Comparison of ENCODE assay signal across 30 mouse cellular contexts in the genomic region with DNA sequence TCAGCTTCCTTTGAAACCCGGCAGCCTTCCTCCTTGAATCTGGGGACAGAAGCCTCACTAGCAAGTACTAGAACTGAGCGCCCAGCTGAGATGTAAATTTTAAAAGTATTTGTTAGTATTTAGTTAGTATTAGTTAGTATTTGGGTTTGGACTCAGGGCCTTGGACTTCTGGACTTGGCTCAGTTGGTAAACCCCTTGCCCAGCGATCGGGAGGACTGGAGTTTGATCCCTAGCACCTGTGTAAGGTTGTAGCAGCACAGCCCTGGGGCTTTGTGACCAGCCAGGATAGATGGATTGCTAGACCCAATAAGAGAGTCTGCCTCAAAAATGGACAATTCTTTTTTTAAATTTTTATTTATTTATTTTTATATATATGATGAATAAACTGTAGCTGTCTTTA.
DNase-seq lines count a peak whose midpoint lies in the region; ATAC-seq and TF ChIP-seq lines count a peak whose summit lies in the region.
"Had no signal": no experiment of that assay in that cellular context is flagged by ENCODE, and none has a peak within 500 bp of the region (broad histone marks: within the 10 kb centered on the region; RNA-seq: fewer than 3 reads in every experiment).

No protein-coding gene starts in this region.

- intact Hi-C loops in heart, postnatal 10 days (cut with DNase I) = no loop called here
- intact Hi-C loops in left cerebral cortex, adult 2 months (cut with DNase I) = no loop called here

- DNase-seq in heart, embryonic 10.5 days (ENCODE audit: low spot score) = no peak
- DNase-seq in heart, postnatal 10 days = no peak
- DNase-seq in heart, adult 11 months = no peak
- no peak for DNase-seq in left cerebral cortex, adult 2 months (ENCODE audit: extremely low spot score in 1 of 2, low spot score in 2 of 2)
- no peak for DNase-seq in left cerebral cortex, adult 18-20 months (ENCODE audit: low spot score in 2 of 2)
- DNase-seq in lung, postnatal 10 days = no peak
- DNase-seq: adrenal gland, adult 2 months; adrenal gland, postnatal 36 days; cerebellum, adult 18-20 months; cerebellum, postnatal 10 days; gastrocnemius, postnatal 25 days; heart, adult 18-20 months; heart, postnatal 4 days; kidney, adult 8-10 months; kidney, postnatal 10 days; lung, postnatal 4 days; thymus, adult 2 months had no signal

- WGBS in heart, embryonic 10.5 days = 78% methylated on average over 4 of the region's 4 CpGs
- WGBS in heart, embryonic 16.5 days = 82% methylated on average over 4 of the region's 4 CpGs
- WGBS in lung, embryonic 16.5 days = 75% methylated on average over 4 of the region's 4 CpGs

- no peaks in the 10 kb centered on the region for H3K27me3 ChIP-seq in heart, embryonic 10.5 days (ENCODE audit: insufficient read depth, poor library complexity, severe bottlenecking)
- no peaks in the 10 kb centered on the region for H3K27me3 ChIP-seq in heart, embryonic 16.5 days (ENCODE audit: control insufficient read depth, insufficient read depth, low read length)
- no peaks in the 10 kb centered on the region for H3K27me3 ChIP-seq in lung, embryonic 16.5 days (ENCODE audit: control insufficient read depth, insufficient read depth, low read depth, low read length)
- H3K27me3 ChIP-seq: CH12.LX; embryonic facial prominence, embryonic 13.5 days; forebrain, embryonic 15.5 days; limb, embryonic 13.5 days; megakaryocyte, embryonic 14.5 days; midbrain, embryonic 12.5 days had no signal

- no peak for TF ChIP-seq CTCF in left cerebral cortex, adult 2 months (IDR thresholded peaks at IDR 0.05)

- no peaks in the 10 kb centered on the region for H3K36me3 ChIP-seq in heart, embryonic 10.5 days
- H3K36me3 ChIP-seq in heart, embryonic 16.5 days (ENCODE audit: control insufficient read depth, insufficient read depth) = no peaks in the 10 kb centered on the region
- H3K36me3 ChIP-seq in lung, embryonic 16.5 days (ENCODE audit: control insufficient read depth, insufficient read depth, low read length) = no peaks in the 10 kb centered on the region
- H3K36me3 ChIP-seq: embryonic facial prominence, embryonic 13.5 days; forebrain, embryonic 10.5 days; forebrain, embryonic 15.5 days; limb, embryonic 13.5 days; midbrain, embryonic 12.5 days had no signal

- H3K4me3 ChIP-seq in heart, embryonic 10.5 days = no peak overlapping the region
- H3K4me3 ChIP-seq in heart, embryonic 16.5 days (ENCODE audit: low read length) = no peak overlapping the region
- no peak overlapping the region for H3K4me3 ChIP-seq in left cerebral cortex, adult 2 months
- H3K4me3 ChIP-seq in lung, embryonic 16.5 days (ENCODE audit: low read length) = no peak overlapping the region
- H3K4me3 ChIP-seq: embryonic facial prominence, embryonic 13.5 days; forebrain, embryonic 10.5 days; forebrain, embryonic 15.5 days; limb, embryonic 13.5 days; megakaryocyte, embryonic 14.5 days; midbrain, embryonic 12.5 days had no signal

- no peak overlapping the region for H3K4me2 ChIP-seq in heart, embryonic 16.5 days (ENCODE audit: low read depth, low read length)
- no peak overlapping the region for H3K4me2 ChIP-seq in lung, embryonic 16.5 days (ENCODE audit: low read depth, low read length)
- H3K4me2 ChIP-seq: embryonic facial prominence, embryonic 13.5 days; forebrain, embryonic 15.5 days; hindbrain, embryonic 14.5 days; limb, embryonic 13.5 days; midbrain, embryonic 12.5 days had no signal

- peak overlapping the region; percentile 42 for H3K27ac ChIP-seq in heart, embryonic 10.5 days
- H3K27ac ChIP-seq in heart, embryonic 16.5 days (ENCODE audit: low read length) = peak overlapping the region; percentile 33; the same call in 1 of the 2 replicates
- H3K27ac ChIP-seq in left cerebral cortex, adult 2 months = 0 out of 2 replicates have a peak overlapping the region, but pooled peaks have one; percentile 19
- H3K27ac ChIP-seq in lung, embryonic 16.5 days (ENCODE audit: low read length) = peak overlapping the region; percentile 55
- H3K27ac ChIP-seq: embryonic facial prominence, embryonic 13.5 days; forebrain, embryonic 10.5 days; forebrain, embryonic 15.5 days; hindbrain, embryonic 14.5 days; limb, embryonic 13.5 days; liver, embryonic 14.5 days; midbrain, embryonic 12.5 days had no signal

- H3K9ac ChIP-seq in heart, embryonic 16.5 days (ENCODE audit: low read length) = no peak overlapping the region
- H3K9ac ChIP-seq in lung, embryonic 16.5 days (ENCODE audit: low read length) = no peak overlapping the region
- H3K9ac ChIP-seq: embryonic facial prominence, embryonic 13.5 days; forebrain, embryonic 15.5 days; hindbrain, embryonic 14.5 days; limb, embryonic 13.5 days; liver, embryonic 14.5 days; midbrain, embryonic 12.5 days had no signal

- ATAC-seq in heart, embryonic 16.5 days (replicated peaks; ENCODE audit: extremely low read depth, insufficient read depth, low FRiP score) = no peak
- ATAC-seq in lung, embryonic 16.5 days (ENCODE audit: low read depth) = no peak
- ATAC-seq: activated CD4-positive, CD25-positive, alpha-beta regulatory T cell, adult 4 months; forebrain, embryonic 15.5 days; inflammation-experienced regulatory T-cells, adult 6 months had no signal

- no peaks in the 10 kb centered on the region for H3K9me3 ChIP-seq in heart, embryonic 10.5 days
- H3K9me3 ChIP-seq in heart, embryonic 16.5 days (replicated peaks; ENCODE audit: control insufficient read depth, low read length) = no peaks in the 10 kb centered on the region
- no peaks in the 10 kb centered on the region for H3K9me3 ChIP-seq in lung, embryonic 16.5 days (ENCODE audit: control insufficient read depth, low read length)
- H3K9me3 ChIP-seq: embryonic facial prominence, embryonic 13.5 days; forebrain, embryonic 10.5 days; forebrain, embryonic 15.5 days; limb, embryonic 13.5 days; megakaryocyte, embryonic 14.5 days; midbrain, embryonic 12.5 days had no signal

- peaks cover 61% of the 10 kb centered on the region for H3K4me1 ChIP-seq in heart, embryonic 10.5 days
- H3K4me1 ChIP-seq in heart, embryonic 16.5 days (ENCODE audit: control insufficient read depth, insufficient read depth, low read length) = peaks cover 49% of the 10 kb centered on the region
- peaks cover 29% of the 10 kb centered on the region for H3K4me1 ChIP-seq in lung, embryonic 16.5 days (replicated peaks; ENCODE audit: control insufficient read depth, insufficient read depth, low read length)
